Mouse (Mus musculus) liver, postnatal 0 days (tissue): Measurements from ENCODE around the gene Vsig8.

Experiments
- CTCF ChIP-seq: sonication (generic); IDR thresholded peaks from 2 replicates; pipeline ENCODE4 v1.5.1; 2016; ENCODE audit warnings: antibody characterized with exemption, low read depth
- EP300 ChIP-seq: IDR thresholded peaks from 2 replicates; pipeline ENCODE4 v1.6.1; 2016; ENCODE audit warnings: antibody characterized with exemption, low read depth, mild to moderate bottlenecking

GRCm38 (mm10) chr1:172515396-172515795 is 40.3 kb upstream of the Vsig8 start:
- TF ChIP-seq CTCF (no peak), EP300 (no peak)
